Mouse (Mus musculus): Measurements from ENCODE around the gene Cpsf4. TPM values are rescaled to one million over a fixed set of nuclear protein-coding genes. Genes with fewer than 3 reads are reported as not detected.

Cpsf4 gene
- total RNA-seq (2023) = 45.6 TPM

GRCm38 (mm10) chr5:145166536-145167305 is at the start of gene Cpsf4, which contains the start of gene Ptcd1:
Gene Cpsf4, plus strand, starts transcription at chr5:145167213.
Gene Ptcd1, minus strand, starts transcription at chr5:145167108.

DNA sequence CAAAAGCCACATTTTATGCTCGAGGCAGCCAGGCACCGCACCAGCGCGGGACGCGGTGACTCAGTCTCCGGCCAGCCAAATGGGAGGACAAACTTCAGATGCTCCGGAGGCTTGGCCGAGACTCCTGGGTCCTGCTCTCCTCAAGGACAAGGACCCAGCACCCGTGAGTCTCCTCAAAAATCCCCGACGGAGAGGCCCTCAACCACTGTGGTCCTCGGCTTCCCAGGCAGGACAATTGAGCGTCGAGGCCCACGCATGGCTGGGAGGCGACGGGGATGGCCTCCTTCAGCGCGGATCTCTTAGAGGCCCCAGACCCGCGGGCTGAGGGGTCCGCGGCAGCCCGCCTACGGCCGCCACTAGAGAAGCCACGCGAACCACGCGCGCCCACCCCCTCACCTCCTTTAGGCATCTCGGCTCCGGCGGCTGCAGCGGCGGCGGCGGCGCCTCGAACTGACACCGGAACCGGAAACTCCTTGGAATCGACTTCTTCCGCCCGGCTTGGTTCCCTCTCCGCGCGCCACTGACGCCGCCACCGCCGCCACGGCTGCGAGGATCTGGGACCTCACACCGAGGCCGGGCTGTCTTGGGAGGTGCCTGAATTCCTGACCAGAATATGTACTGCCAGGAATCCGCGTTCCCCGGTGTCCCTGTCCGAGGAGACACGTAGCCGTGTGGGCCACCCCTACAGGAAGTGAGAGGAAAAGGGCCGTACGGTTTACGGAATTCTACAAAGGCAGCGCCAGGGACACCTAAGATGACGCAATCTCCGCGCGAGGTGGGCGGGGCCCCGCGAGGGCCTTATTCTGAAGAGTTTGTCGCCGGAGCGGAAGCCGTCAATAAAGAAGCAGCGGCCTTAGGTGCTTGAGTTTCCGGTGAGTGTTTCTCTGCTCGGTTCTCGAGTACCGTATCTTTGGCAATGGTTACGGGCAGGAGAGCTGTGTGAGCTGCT is 27.2 kb upstream of the Cpsf4 start, which contains the start of the genes Pdap1 and Bud31:
Gene Pdap1 (minus strand): TSS at position 668 of the 949 bp plus-strand sequence.
Gene Bud31 (plus strand): TSS at position 792 of the 949 bp plus-strand sequence.

GRCm38 (mm10) chr5:145191962-145192361 is 24.9 kb downstream of the Cpsf4 start, which contains the start of gene Atp5j2:
Gene Atp5j2, minus strand, starts transcription at chr5:145192062.

GRCm38 (mm10) chr5:145201321-145201991 is 34.4 kb downstream of the Cpsf4 start, which contains the start of gene Zkscan14:
Gene Zkscan14, minus strand, starts transcription at chr5:145201868.

GRCm38 (mm10) chr5:145203936-145204691 is 37.1 kb downstream of the Cpsf4 start, which contains the start of gene Zkscan5:
Gene Zkscan5, plus strand, starts transcription at chr5:145204562.

DNA sequence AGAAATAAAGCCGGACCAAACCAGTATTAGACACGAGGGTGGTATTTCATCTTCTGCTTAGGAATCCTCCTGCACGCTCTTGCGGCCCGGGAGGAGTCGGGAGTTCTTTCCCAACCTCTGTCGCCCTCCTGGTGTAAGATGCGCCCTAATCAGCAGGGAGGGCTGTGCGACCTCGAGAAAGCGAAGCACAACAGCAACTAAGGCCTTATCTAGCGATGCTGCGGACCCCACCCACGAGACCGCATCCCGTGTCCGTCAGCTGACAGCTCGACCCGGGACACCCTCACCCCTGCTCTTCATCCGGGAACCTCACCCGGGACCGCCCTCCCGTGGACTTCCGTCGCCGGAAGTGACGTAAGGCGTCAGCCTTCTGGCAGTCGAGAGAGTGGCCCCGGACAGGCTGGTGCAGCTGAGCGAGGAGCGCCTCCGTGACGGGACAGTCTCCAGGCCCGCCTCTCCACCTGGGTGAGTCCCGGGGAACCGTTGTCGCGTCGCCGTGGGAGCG is 64.4 kb downstream of the Cpsf4 start, which contains the start of gene Zfp655:
Gene Zfp655 (plus strand): TSS at position 349 of the 505 bp plus-strand sequence.

Other genes with a start within 250 kb of the Cpsf4 start
- gene Smurf1, start 201.4 kb upstream of the Cpsf4 start, total RNA-seq (2023) = 60.8 TPM
- gene Gm4871, start 134.5 kb upstream of the Cpsf4 start, total RNA-seq (2023) = not detected
- not detected for gene 1700018F24Rik, start 124.2 kb upstream of the Cpsf4 start, total RNA-seq (2023)
- 102 TPM for gene Arpc1a, start 83.4 kb upstream of the Cpsf4 start, total RNA-seq (2023)
- gene Kpna7, start 83.2 kb upstream of the Cpsf4 start, total RNA-seq (2023) = not detected
- 326 TPM for gene Arpc1b, start 53.0 kb upstream of the Cpsf4 start, total RNA-seq (2023)
- gene Pdap1, start 27.0 kb upstream of the Cpsf4 start, total RNA-seq (2023) = 40.9 TPM
- 215 TPM for gene Bud31, start 26.9 kb upstream of the Cpsf4 start, total RNA-seq (2023)
- gene Ptcd1, start 105 bp upstream of the Cpsf4 start, total RNA-seq (2023) = 19.4 TPM
- 141 TPM for gene Atp5j2, start 24.8 kb downstream of the Cpsf4 start, total RNA-seq (2023)
- gene Zkscan14, start 34.7 kb downstream of the Cpsf4 start, total RNA-seq (2023) = 50.7 TPM
- 11.2 TPM for gene Zkscan5, start 37.3 kb downstream of the Cpsf4 start, total RNA-seq (2023)
- gene Zfp655, start 64.5 kb downstream of the Cpsf4 start, total RNA-seq (2023) = 81.9 TPM
- 41.5 TPM for gene Zscan25, start 113.3 kb downstream of the Cpsf4 start, total RNA-seq (2023)
- not detected for gene Cyp3a57, start 178.1 kb downstream of the Cpsf4 start, total RNA-seq (2023)

All from CD4-positive naive resting alpha-beta T cell, adult 76 days (primary cell).